Mouse (Mus musculus) kidney, adult 2 months (tissue): ENCODE measurements around the gene Tarbp1.

Experiments used
- CTCF ChIP-seq: fragments of 200-500 bp; conservative IDR thresholded peaks from 2 replicates; pipeline ENCODE4 v1.5.1; 2011; ENCODE audit warnings: low read depth, mild to moderate bottlenecking, control low read depth, low read length, moderate library complexity, mixed read lengths; ENCODE audit not compliant: insufficient read depth, insufficient read length
- POLR2A ChIP-seq: fragments of 200-500 bp; IDR thresholded peaks from one replicate; pipeline ENCODE4 v1.6.1; 2011; ENCODE audit warnings: low read depth, low read length, control low read depth

GRCm38 (mm10) chr8:126498465-126498864, 23.6 kb upstream of the Tarbp1 start:
- TF ChIP-seq POLR2A, result no peak
- no peak for TF ChIP-seq CTCF
